In the genomic region with DNA sequence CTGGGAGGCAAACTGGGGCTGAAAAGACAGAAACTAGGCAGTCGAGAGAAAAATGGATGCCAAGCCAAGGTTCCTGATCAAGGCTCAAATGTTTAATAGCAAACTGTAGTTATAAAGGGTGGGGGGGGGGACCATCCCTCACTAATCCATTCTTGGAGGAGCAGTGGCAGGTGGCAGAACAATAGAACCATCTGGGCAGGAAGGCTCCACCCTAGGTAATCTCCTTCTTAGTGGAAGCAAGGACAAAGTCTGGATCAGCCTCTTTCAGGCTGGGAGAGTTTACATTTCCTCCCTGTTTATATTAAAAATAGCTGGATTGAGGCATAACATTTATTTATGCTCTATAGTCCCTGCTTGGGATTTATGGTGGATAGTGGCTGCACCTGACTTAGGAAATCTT, we compare ENCODE assay signal across 16 mouse cellular contexts.
"Had no signal": no experiment of that assay in that cellular context is flagged by ENCODE, and none has a peak within 500 bp of the region (broad histone marks: within the 10 kb centered on the region; RNA-seq: fewer than 3 reads in every experiment).

No protein-coding gene starts in this region.

- H3K9me3 ChIP-seq: neural tube, embryonic 12.5 days; neural tube, embryonic 13.5 days; stomach, embryonic 15.5 days had no signal

- H3K4me2 ChIP-seq: neural tube, embryonic 12.5 days; neural tube, embryonic 13.5 days; neural tube, embryonic 15.5 days; stomach, embryonic 15.5 days had no signal

- H3K9ac ChIP-seq: neural tube, embryonic 12.5 days; neural tube, embryonic 13.5 days; neural tube, embryonic 15.5 days; stomach, embryonic 15.5 days had no signal

- H3K27me3 ChIP-seq: neural tube, embryonic 12.5 days; neural tube, embryonic 13.5 days; neural tube, embryonic 15.5 days; stomach, embryonic 15.5 days had no signal

- H3K36me3 ChIP-seq: neural tube, embryonic 12.5 days; neural tube, embryonic 13.5 days; neural tube, embryonic 15.5 days; stomach, embryonic 15.5 days had no signal

- DNase-seq: right cerebral cortex, adult 18-20 months; right cerebral cortex, postnatal 14 days; right cerebral cortex, postnatal 25 days; right cerebral cortex, postnatal 4 days; spleen, adult 18-20 months; thymus, adult 18-20 months; thymus, adult 2 months; thymus, postnatal 14 days; thymus, postnatal 25 days; thymus, postnatal 36 days; thymus, postnatal 4 days had no signal

- H3K4me1 ChIP-seq: neural tube, embryonic 12.5 days; neural tube, embryonic 13.5 days; neural tube, embryonic 15.5 days; stomach, embryonic 15.5 days had no signal

- H3K27ac ChIP-seq: neural tube, embryonic 12.5 days; neural tube, embryonic 13.5 days; neural tube, embryonic 15.5 days; stomach, embryonic 15.5 days; stomach, postnatal 0 days had no signal

- H3K4me3 ChIP-seq: neural tube, embryonic 12.5 days; neural tube, embryonic 13.5 days; neural tube, embryonic 15.5 days; stomach, embryonic 15.5 days had no signal
